Mouse (Mus musculus) limb, embryonic 14.5 days (tissue): ENCODE data around the gene Taf1d. TPM values are rescaled to one million over a fixed set of nuclear protein-coding genes. Genes with fewer than 3 reads are reported as not detected.

Experiments used
- ATAC-seq: fragments of 200-750 bp; cut with Nextera tagmentation; 2 replicates; pipeline ENCODE4 v1.8.0; 2017; ENCODE audit warnings: low read depth, moderate number of reproducible peaks, moderate TSS enrichment; ENCODE audit not compliant: low FRiP score
- DNase-seq: peaks from one replicate; pipeline ENCODE4 v3.0.0-alpha.2; 2015; ENCODE audit warnings: low spot score
- H3K27ac ChIP-seq: fragments of 300-500 bp; sonication (generic); replicated peaks from 2 replicates; pipeline ENCODE4 v1.5.1; 2014; ENCODE audit warnings: low read depth, mild to moderate bottlenecking, low read length, moderate library complexity, mixed read lengths
- H3K27me3 ChIP-seq: fragments of 300-500 bp; sonication (generic); 2 replicates; pipeline ENCODE4 v1.6.1; 2014; ENCODE audit warnings: low read length, mixed read lengths; ENCODE audit not compliant: control insufficient read depth, insufficient read depth
- H3K36me3 ChIP-seq: fragments of 300-500 bp; sonication (generic); 2 replicates; pipeline ENCODE4 v1.6.1; 2014; ENCODE audit warnings: mild to moderate bottlenecking, low read length, moderate library complexity, mixed read lengths; ENCODE audit not compliant: control insufficient read depth, insufficient read depth
- H3K4me1 ChIP-seq: fragments of 300-500 bp; sonication (generic); 2 replicates; pipeline ENCODE4 v1.6.1; 2014; ENCODE audit warnings: antibody characterized with exemption, low read length, mixed read lengths; ENCODE audit not compliant: control insufficient read depth, insufficient read depth
- H3K4me2 ChIP-seq: fragments of 300-500 bp; sonication (generic); replicated peaks from 2 replicates; pipeline ENCODE4 v1.6.1; 2014; ENCODE audit warnings: low read depth, mild to moderate bottlenecking, low read length, moderate library complexity; ENCODE audit not compliant: severe bottlenecking
- H3K4me3 ChIP-seq: fragments of 300-500 bp; sonication (generic); replicated peaks from 2 replicates; pipeline ENCODE4 v1.5.1; 2014; ENCODE audit warnings: low read length
- H3K9ac ChIP-seq: fragments of 300-500 bp; sonication (generic); 2 replicates; pipeline ENCODE4 v1.6.1; 2014; ENCODE audit warnings: mild to moderate bottlenecking, low read depth, low read length, moderate library complexity; ENCODE audit not compliant: severe bottlenecking
- H3K9me3 ChIP-seq: fragments of 300-500 bp; sonication (generic); 2 replicates; pipeline ENCODE4 v1.6.1; 2016; ENCODE audit warnings: low read length; ENCODE audit not compliant: control insufficient read depth
- POLR2A ChIP-seq: fragments of 200-500 bp; IDR thresholded peaks from 2 replicates; pipeline ENCODE4 v1.8.0; 2012; ENCODE audit warnings: inconsistent platforms, mild to moderate bottlenecking, moderate library complexity, borderline replicate concordance; ENCODE audit not compliant: insufficient read depth, insufficient read length; ENCODE audit errors: extremely low read depth
- WGBS: fragments of 180-500 bp; shearing (Covaris S2); extraction: QIAGEN DNeasy Blood & Tissue Kit; methylation state at CpG from one replicate; pipeline ENCODE4 v1.1.7; 2014; 5-methylcytosine and 5-hydroxymethylcytosine counted together
- polyA plus RNA-seq, 2 experiments: library from polyadenylated mRNA; depleted of rRNA in 1 of 2; stranded (reverse) in 1 of 2; unstranded in 1 of 2; fragments of >200 nt; fragmentation: Nextera tagmentation in 1 of 2; extraction: Ambion mirVana in 1 of 2; gene quantifications; 2 replicates each; pipeline versions ENCODE4 v1.2.1 to v1.2.3; 2012 to 2014

Taf1d gene
- polyA plus RNA-seq, 2 experiments = 66.5 to 131 TPM

GRCm38 (mm10) chr9:15285443-15285842 is 20.6 kb upstream of the Taf1d start:
- Histone ChIP-seq H3K36me3 (0 out of 2 replicates have a peak, but pooled peaks cover under 1% of the 10 kb centered on the region), H3K4me1 (peaks cover 4% of the 10 kb centered on the region), H3K9ac (no peak overlapping the region), H3K4me3 (no peak overlapping the region), H3K27me3 (no peaks in the 10 kb centered on the region), H3K27ac (no peak overlapping the region), H3K9me3 (no peaks in the 10 kb centered on the region), H3K4me2 (no peak overlapping the region)
- 70% methylated on average over 3 of the region's 3 CpGs for WGBS
- ATAC-seq (no peak), DNase-seq (no peak)
- no peak for TF ChIP-seq POLR2A

- 55% methylated on average over 6 of the region's 6 CpGs for WGBS
Observed at GRCm38 (mm10) chr9:15287846-15288245, 18.2 kb upstream of the Taf1d start.

GRCm38 (mm10) chr9:15288402-15288801 is 17.6 kb upstream of the Taf1d start:
- WGBS = 91% methylated on average over 3 of the region's 3 CpGs
- no peak for DNase-seq
- Histone ChIP-seq H3K9ac (no peak overlapping the region), H3K4me2 (no peak overlapping the region), H3K27me3 (no peaks in the 10 kb centered on the region), H3K36me3 (0 out of 2 replicates have a peak, but pooled peaks cover 3% of the 10 kb centered on the region), H3K9me3 (no peaks in the 10 kb centered on the region), H3K27ac (no peak overlapping the region), H3K4me3 (no peak overlapping the region), H3K4me1 (no peaks in the 10 kb centered on the region)
- TF ChIP-seq POLR2A = no peak
- no peak for ATAC-seq

More at GRCm38 (mm10) chr9:15287846-15288245, 18.2 kb upstream of the Taf1d start:
- no peak for ATAC-seq
- no peaks in the 10 kb centered on the region for H3K4me1 ChIP-seq
- no peaks in the 10 kb centered on the region for H3K27me3 ChIP-seq
- H3K27ac ChIP-seq = no peak overlapping the region
- H3K36me3 ChIP-seq = 0 out of 2 replicates have a peak, but pooled peaks cover 3% of the 10 kb centered on the region
- H3K4me3 ChIP-seq = no peak overlapping the region
- TF ChIP-seq POLR2A = no peak
- H3K4me2 ChIP-seq = no peak overlapping the region
- no peak overlapping the region for H3K9ac ChIP-seq
- no peak for DNase-seq
- H3K9me3 ChIP-seq = no peaks in the 10 kb centered on the region

- Histone ChIP-seq H3K9ac (no peak overlapping the region), H3K36me3 (0 out of 2 replicates have a peak, but pooled peaks cover 3% of the 10 kb centered on the region), H3K27me3 (no peaks in the 10 kb centered on the region), H3K4me2 (no peak overlapping the region), H3K27ac (no peak overlapping the region), H3K4me1 (no peaks in the 10 kb centered on the region), H3K9me3 (no peaks in the 10 kb centered on the region), H3K4me3 (no peak overlapping the region)
- no peak for TF ChIP-seq POLR2A
- WGBS = 83% methylated on average over 6 of the region's 6 CpGs
- ATAC-seq = no peak
- DNase-seq = no peak
Observed at GRCm38 (mm10) chr9:15289251-15289650, 16.8 kb upstream of the Taf1d start.

- Histone ChIP-seq H3K9me3 (no peaks in the 10 kb centered on the region), H3K9ac (no peak overlapping the region), H3K4me1 (peaks cover 6% of the 10 kb centered on the region; the same call in 1 of the 2 replicates), H3K4me2 (no peak overlapping the region), H3K27ac (no peak overlapping the region), H3K27me3 (no peaks in the 10 kb centered on the region), H3K36me3 (peaks cover 8% of the 10 kb centered on the region), H3K4me3 (no peak overlapping the region)
- DNase-seq (no peak), ATAC-seq (no peak)
- WGBS = 88% methylated on average over 7 of the region's 7 CpGs
- TF ChIP-seq POLR2A = no peak
Observed at GRCm38 (mm10) chr9:15297112-15297511, 8.9 kb upstream of the Taf1d start.

- Histone ChIP-seq H3K27ac (no peak overlapping the region), H3K9me3 (no peaks in the 10 kb centered on the region), H3K4me3 (no peak overlapping the region), H3K4me1 (peaks cover 6% of the 10 kb centered on the region; the same call in 1 of the 2 replicates), H3K36me3 (peaks cover 8% of the 10 kb centered on the region), H3K9ac (no peak overlapping the region), H3K27me3 (no peaks in the 10 kb centered on the region), H3K4me2 (no peak overlapping the region)
- DNase-seq (no peak), ATAC-seq (no peak)
- TF ChIP-seq POLR2A = no peak
- 9% methylated on average over 2 of the region's 2 CpGs for WGBS
Observed at GRCm38 (mm10) chr9:15298451-15298850, 7.6 kb upstream of the Taf1d start.
